Mouse (Mus musculus): Measurements from ENCODE around the gene Unkl.
"Not testable (repeated sequence)": the region's sequence is repeated elsewhere in the genome, so short reads cannot be mapped to it uniquely, and the experiment has no call there.

The Unkl gene

GRCm38 (mm10) chr17:25220746-25221145, 32.5 kb downstream of the Unkl start:
- DNase-seq, result peak; percentile 13

GRCm38 (mm10) chr17:25221821-25222503, 33.8 kb downstream of the Unkl start:
- DNase-seq, result peak; percentile 80

GRCm38 (mm10) chr17:25222504-25222940, 34.3 kb downstream of the Unkl start:
- not testable (repeated sequence) for DNase-seq

- DNase-seq, result peak; percentile 34
Observed at GRCm38 (mm10) chr17:25222951-25223601, 34.9 kb downstream of the Unkl start.

GRCm38 (mm10) chr17:25224586-25225222, 36.5 kb downstream of the Unkl start:
- DNase-seq, result peak; percentile 13

- DNase-seq, result no peak
Observed at GRCm38 (mm10) chr17:25225659-25226058, 37.5 kb downstream of the Unkl start.

- DNase-seq, result peak; percentile 55
Observed at GRCm38 (mm10) chr17:25227991-25228390, 39.8 kb downstream of the Unkl start.

- peak; percentile 57 for DNase-seq
Observed at GRCm38 (mm10) chr17:25230014-25230655, 41.9 kb downstream of the Unkl start.

- peak; percentile 58 for DNase-seq
Observed at GRCm38 (mm10) chr17:25230700-25231099, 42.5 kb downstream of the Unkl start.

GRCm38 (mm10) chr17:25231621-25232020, 43.4 kb downstream of the Unkl start:
- not testable (repeated sequence) for DNase-seq

- DNase-seq, result no peak
Observed at GRCm38 (mm10) chr17:25235635-25236034, 47.4 kb downstream of the Unkl start.

- DNase-seq, result peak; percentile 85
Observed at GRCm38 (mm10) chr17:25239695-25240636, 51.8 kb downstream of the Unkl start, which contains the start of the genes Gnptg and Tsr3. TSS of gene Gnptg (minus strand) at chr17:25240124. TSS of gene Tsr3 (plus strand) at chr17:25240170.

GRCm38 (mm10) chr17:25243131-25243780, 55.1 kb downstream of the Unkl start:
- no peak for DNase-seq

GRCm38 (mm10) chr17:25244239-25244638, 56.0 kb downstream of the Unkl start:
- DNase-seq, result no peak

- no peak for DNase-seq
Observed at GRCm38 (mm10) chr17:25248033-25248750, 60.0 kb downstream of the Unkl start.

- no peak for DNase-seq
Observed at GRCm38 (mm10) chr17:25250181-25250835, 62.1 kb downstream of the Unkl start.

GRCm38 (mm10) chr17:25252643-25253042, 64.4 kb downstream of the Unkl start:
- DNase-seq, result no peak

- no peak for DNase-seq
Observed at GRCm38 (mm10) chr17:25253760-25254159, 65.6 kb downstream of the Unkl start.

GRCm38 (mm10) chr17:25255110-25255509, 66.9 kb downstream of the Unkl start:
- no peak for DNase-seq

GRCm38 (mm10) chr17:25256140-25256754, 68.0 kb downstream of the Unkl start, which contains the start of gene Baiap3:
TSS of gene Baiap3 (minus strand) at chr17:25256364.
- no peak for DNase-seq
